Mouse (Mus musculus) cortical plate, adult 2 months (tissue): ENCODE results near the gene Dtx3. TPM values are rescaled to one million over a fixed set of nuclear protein-coding genes. Genes with fewer than 3 reads are reported as not detected.

Experiments
- H3K27ac ChIP-seq: fragments of 200-500 bp; 2 replicates; pipeline ENCODE4 v1.5.1; 2012; ENCODE audit warnings: low read length, control low read depth, inconsistent platforms; ENCODE audit not compliant: insufficient read depth
- H3K4me1 ChIP-seq: fragments of 200-500 bp; 2 replicates; pipeline ENCODE4 v1.6.1; 2011; ENCODE audit warnings: low read length; ENCODE audit not compliant: control insufficient read depth, insufficient read depth
- H3K4me3 ChIP-seq: fragments of 200-500 bp; 2 replicates; pipeline ENCODE4 v1.5.1; 2011; ENCODE audit warnings: mild to moderate bottlenecking, low read length, control low read depth; ENCODE audit not compliant: insufficient read depth
- CTCF ChIP-seq: fragments of 200-500 bp; IDR thresholded peaks from 2 replicates; pipeline ENCODE4 v1.5.1; 2011; ENCODE audit warnings: mild to moderate bottlenecking, control low read depth, low read length; ENCODE audit not compliant: insufficient read depth; ENCODE audit errors: extremely low read depth
- POLR2A ChIP-seq: fragments of 200-500 bp; IDR thresholded peaks from 2 replicates; pipeline ENCODE4 v1.6.1; 2011; ENCODE audit warnings: mild to moderate bottlenecking, low read length, control low read depth; ENCODE audit not compliant: insufficient read depth; ENCODE audit errors: extremely low read depth
- polyA plus RNA-seq: library from polyadenylated mRNA; depleted of rRNA; stranded (reverse); fragments of >200 nt; gene quantifications from 2 replicates; pipeline ENCODE4 v1.2.3, GENCODE M21; 2012

The Dtx3 gene
- polyA plus RNA-seq, 1 experiment = 371 TPM

DNA sequence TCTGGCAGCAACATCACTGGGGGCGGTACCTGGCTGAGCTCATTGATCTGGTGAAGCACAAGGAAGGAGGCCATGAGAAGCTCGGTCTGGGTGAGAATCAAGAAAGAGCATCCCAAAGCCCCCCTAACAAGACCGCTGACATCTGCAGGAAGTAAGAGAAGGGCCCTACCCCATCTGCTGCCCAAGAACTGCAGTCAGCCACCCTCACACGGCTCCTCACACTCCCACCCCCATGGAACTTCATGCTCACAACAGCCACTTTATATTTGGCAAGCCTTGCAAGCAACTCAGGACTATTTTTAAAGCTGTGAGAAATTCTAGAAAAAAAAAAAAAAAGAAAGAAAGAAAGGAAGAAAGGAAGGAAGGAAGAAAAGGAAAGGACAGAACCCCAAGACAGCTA, 13.4 kb upstream of the Dtx3 start:
- H3K4me1 ChIP-seq = peaks cover 6% of the 10 kb centered on the region
- peak overlapping the region; percentile 60 for H3K27ac ChIP-seq
- H3K4me3 ChIP-seq = peak overlapping the region; percentile 85; the same call in 1 of the 2 replicates
- TF ChIP-seq CTCF = no peak
- no peak for TF ChIP-seq POLR2A

DNA sequence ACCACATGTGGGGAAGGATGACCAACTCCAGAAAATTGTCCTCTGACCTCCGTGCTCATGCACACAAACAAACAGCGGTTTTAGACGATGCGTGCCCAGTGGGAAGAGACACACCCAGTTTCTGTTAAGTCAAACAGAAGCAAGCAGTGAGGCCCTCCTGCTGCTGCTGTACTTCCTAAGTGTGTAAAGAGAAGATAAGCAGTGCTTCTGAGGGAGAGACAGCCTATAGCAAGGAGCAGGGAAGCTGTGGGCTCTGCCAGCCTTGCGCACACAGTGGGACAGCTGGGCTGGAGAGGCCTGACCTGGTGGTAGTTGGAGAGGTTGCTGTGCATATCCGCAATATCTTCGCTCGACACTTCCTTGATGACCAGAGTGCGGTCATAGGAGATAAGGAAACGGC, 9.8 kb upstream of the Dtx3 start:
- Histone ChIP-seq H3K4me1 (peaks cover 6% of the 10 kb centered on the region), H3K4me3 (no peak overlapping the region), H3K27ac (no peak overlapping the region)
- TF ChIP-seq CTCF = no peak
- TF ChIP-seq POLR2A = no peak

DNA sequence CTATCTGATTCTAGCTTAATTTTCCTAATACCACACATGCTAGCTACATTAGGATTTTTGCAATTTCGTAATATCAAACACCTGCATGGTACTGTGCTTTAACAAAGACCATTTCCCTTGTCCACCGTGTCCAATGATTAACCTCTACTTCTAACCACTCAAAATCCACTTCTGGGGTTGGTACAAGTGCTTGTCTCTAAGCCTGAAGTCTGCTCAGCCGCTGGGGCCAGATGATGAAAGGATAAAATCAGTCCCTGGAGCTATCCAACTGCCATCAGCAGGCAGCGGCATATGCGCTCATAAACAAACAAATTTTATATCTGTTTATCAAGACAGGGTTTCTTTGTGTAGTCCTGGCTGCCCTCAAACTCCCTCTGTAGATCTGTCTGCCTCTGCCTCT, 9.1 kb upstream of the Dtx3 start:
- TF ChIP-seq POLR2A (no peak), CTCF (no peak)
- Histone ChIP-seq H3K27ac (no peak overlapping the region), H3K4me1 (peaks cover 6% of the 10 kb centered on the region)

DNA sequence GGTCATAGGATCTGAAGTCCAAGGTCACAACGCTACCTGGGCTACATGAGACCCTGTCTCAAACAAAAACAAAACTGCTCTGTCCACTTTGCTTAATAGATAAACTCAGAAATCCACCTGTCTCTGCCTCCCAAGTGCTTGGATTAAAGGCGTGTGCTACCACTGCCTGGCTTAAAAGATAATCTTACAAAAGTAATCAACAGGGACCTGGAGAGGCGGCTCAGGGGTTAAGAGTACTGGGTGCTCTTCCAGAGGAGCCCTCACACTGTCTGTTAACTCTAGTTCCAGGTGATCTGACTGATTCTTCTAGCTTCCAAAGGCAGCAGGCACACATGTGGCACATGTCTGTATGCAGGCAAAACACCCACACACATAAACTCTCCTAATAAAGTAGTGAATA, 7.6 kb upstream of the Dtx3 start:
- H3K4me3 ChIP-seq = no peak overlapping the region
- TF ChIP-seq POLR2A = no peak
- TF ChIP-seq CTCF = no peak

More for the DNA sequence above, 9.1 kb upstream of the Dtx3 start:
- H3K4me3 ChIP-seq = no peak overlapping the region

DNA sequence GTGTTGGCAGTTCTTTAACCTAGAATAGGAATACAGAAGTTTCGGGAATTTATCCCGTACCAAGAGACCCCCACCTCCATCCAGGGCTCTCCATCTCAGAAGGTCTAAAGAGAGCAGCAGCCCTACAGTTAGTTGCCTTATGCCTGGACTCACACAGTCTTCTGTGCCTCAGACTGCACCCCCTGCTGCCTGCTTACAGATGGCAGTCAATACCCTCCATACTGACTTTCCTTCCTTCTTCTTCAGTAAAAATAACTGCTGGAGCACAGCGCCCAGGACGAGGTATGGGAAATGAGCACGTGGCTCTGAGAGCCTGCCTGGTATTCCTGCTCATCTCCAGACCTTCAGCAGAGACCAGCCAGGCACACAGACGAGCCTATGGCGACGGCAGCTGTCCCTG, 4.8 kb upstream of the Dtx3 start:
- no peak for TF ChIP-seq POLR2A
- 0 out of 2 replicates have a peak, but pooled peaks have one; percentile 17 for TF ChIP-seq CTCF
- H3K27ac ChIP-seq = no peak overlapping the region
- H3K4me3 ChIP-seq = no peak overlapping the region
- H3K4me1 ChIP-seq = peaks cover 4% of the 10 kb centered on the region

More for the DNA sequence above, 7.6 kb upstream of the Dtx3 start:
- H3K4me1 ChIP-seq = peaks cover 4% of the 10 kb centered on the region
- H3K27ac ChIP-seq = no peak overlapping the region

DNA sequence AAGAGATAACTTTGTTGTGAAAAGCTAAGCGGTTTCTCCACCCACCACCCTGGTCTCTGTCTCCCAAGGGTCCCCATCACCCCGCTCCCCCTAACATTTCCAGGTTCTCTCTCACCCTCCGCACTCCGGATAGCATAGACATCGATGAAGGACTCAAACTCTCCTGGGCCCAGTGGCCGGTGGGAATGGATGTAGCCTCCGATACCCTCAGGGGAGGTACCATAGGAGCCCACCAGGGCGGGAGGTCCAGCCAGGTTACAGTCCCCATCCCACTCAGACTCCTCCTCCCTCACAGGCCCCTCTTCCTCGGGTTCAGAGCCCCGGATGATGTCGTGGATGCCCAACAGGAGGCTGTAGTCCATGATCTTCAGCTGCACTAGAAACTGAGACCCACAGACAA, 3.9 kb upstream of the Dtx3 start:
- no peak for TF ChIP-seq CTCF
- no peak for TF ChIP-seq POLR2A
- peaks cover 4% of the 10 kb centered on the region for H3K4me1 ChIP-seq
- no peak overlapping the region for H3K27ac ChIP-seq
- H3K4me3 ChIP-seq = no peak overlapping the region

DNA sequence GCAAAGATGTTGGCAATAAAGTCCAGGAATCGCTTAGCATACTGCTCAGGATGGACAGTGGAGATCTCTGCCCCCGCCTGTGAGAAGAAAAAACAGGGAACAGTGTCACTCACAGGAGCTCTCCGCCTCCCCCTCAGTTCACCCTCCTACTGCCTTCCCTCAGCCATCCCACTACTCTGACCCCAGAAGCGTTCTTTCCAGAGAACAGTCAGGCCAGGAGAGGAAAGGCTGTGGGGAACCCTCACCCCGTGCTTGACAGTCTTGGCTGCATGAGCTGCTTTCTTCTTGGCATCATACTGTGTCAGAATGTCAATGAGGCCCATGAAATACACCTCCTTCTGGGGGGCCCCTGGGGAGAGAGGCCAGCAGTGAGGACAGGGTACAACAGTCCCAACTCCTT, 3.5 kb upstream of the Dtx3 start:
- TF ChIP-seq CTCF = no peak
- TF ChIP-seq POLR2A = no peak
- Histone ChIP-seq H3K4me3 (no peak overlapping the region), H3K27ac (no peak overlapping the region)

DNA sequence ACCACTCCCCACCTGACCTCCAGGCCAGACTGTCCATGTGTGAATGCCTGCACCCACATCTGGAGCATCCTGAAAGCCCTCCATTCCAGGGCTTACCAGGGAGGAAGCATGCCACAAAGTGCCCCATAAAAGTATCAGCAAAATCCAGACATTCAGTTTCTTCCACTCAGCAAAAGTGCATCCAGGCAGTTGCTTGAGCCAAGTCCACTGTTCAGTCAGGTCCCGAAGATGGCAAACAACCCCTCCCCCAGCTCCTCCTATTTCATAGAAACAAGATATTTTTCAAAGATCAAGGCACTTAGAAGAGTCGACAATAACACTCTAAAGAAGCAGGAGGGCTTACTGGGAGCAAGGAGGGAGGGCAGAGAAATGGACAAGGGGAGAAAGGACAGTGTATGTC, 3.0 kb upstream of the Dtx3 start:
- Histone ChIP-seq H3K4me1 (peaks cover 4% of the 10 kb centered on the region), H3K27ac (no peak overlapping the region), H3K4me3 (no peak overlapping the region)
- no peak for TF ChIP-seq POLR2A
- TF ChIP-seq CTCF = no peak

More for the DNA sequence above, 3.5 kb upstream of the Dtx3 start:
- peaks cover 4% of the 10 kb centered on the region for H3K4me1 ChIP-seq

DNA sequence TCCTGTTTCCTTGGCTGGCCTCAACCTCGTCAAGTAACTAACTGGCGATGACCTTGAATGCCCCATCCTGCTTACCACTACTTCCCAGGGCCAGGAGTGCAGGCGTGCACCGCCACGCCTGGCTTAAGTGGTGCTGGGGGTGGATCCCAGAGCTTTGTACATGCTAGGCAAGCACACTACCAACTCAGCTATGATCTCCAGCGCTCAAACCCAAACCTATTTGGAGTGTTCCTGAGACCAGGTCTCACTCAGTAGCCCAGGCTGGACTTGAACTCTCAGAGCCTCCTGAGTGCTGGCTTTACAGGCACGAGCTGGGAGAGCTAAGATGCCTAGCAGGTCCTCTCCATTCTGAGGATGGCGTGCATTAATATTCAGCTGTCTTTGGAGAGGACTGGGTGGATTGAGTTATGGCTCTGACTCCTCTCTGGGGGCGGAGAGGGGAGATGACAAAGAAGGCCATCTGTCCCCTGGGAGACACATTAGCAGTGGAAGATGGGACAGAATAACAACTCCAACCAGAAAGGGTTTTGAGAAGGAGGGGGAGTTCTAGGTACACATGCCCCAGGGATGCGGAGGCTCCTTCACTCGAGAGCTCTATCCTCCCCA, 2.1 kb upstream of the Dtx3 start:
- Histone ChIP-seq H3K4me1 (peaks cover 4% of the 10 kb centered on the region), H3K4me3 (no peak overlapping the region), H3K27ac (peak overlapping the region; percentile 51)
- TF ChIP-seq POLR2A (0 out of 2 replicates have a peak, but pooled peaks have one; percentile 26), CTCF (no peak)

DNA sequence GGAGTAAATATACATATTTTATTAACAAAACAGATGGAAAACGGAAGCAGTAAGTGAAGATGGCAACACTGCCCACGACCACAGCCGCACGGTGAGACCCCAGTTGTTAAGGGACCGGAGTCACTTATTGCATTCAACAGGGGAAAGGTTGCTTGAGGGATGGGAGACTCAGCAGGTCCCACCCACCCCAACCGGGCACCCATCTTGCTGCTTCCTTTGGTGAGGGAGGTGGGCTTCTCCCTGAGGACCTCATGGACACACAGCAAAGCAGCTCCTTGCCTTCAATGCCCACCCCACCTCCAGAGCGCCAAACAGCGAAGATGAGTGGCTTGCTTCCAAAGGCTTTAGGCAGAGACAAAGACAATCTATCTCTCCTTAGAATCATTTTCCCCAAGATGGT, 1.6 kb upstream of the Dtx3 start:
- H3K4me1 ChIP-seq = peaks cover 4% of the 10 kb centered on the region
- H3K27ac ChIP-seq = peak overlapping the region; percentile 51
- no peak overlapping the region for H3K4me3 ChIP-seq
- TF ChIP-seq POLR2A = no peak
- no peak for TF ChIP-seq CTCF
